Mouse (Mus musculus) hindbrain, postnatal 0 days (tissue): ENCODE results near the gene Plcb3. TPM values are rescaled to one million over a fixed set of nuclear protein-coding genes. Genes with fewer than 3 reads are reported as not detected.
A peak's percentile ranks its signal among the peaks of the same experiment; 100 is the strongest.

Experiments used
- ATAC-seq: fragments of 200-750 bp; cut with Nextera tagmentation; 2 replicates; pipeline ENCODE4 v1.8.0; 2017; ENCODE audit warnings: mild to moderate bottlenecking, moderate TSS enrichment, moderate library complexity
- DNase-seq: peaks from one replicate; pipeline ENCODE4 v3.0.0-alpha.2; 2015; ENCODE audit warnings: low spot score
- H3K27ac ChIP-seq: fragments of 300-500 bp; sonication (generic); 2 replicates; pipeline ENCODE4 v1.5.1; 2014; ENCODE audit warnings: mild to moderate bottlenecking
- H3K27me3 ChIP-seq: fragments of 300-500 bp; sonication (generic); 2 replicates; pipeline ENCODE4 v1.6.1; 2014; ENCODE audit warnings: low read length, mixed read lengths; ENCODE audit not compliant: insufficient read depth
- H3K36me3 ChIP-seq: fragments of 300-500 bp; sonication (generic); 2 replicates; pipeline ENCODE4 v1.6.1; 2014; ENCODE audit warnings: low read length, mixed read lengths; ENCODE audit not compliant: insufficient read depth
- H3K4me1 ChIP-seq: fragments of 300-500 bp; sonication (generic); 2 replicates; pipeline ENCODE4 v1.6.1; 2014; ENCODE audit warnings: antibody characterized with exemption, low read length, mixed read lengths; ENCODE audit not compliant: insufficient read depth
- H3K4me2 ChIP-seq: fragments of 300-500 bp; sonication (generic); 2 replicates; pipeline ENCODE4 v1.6.1; 2014; ENCODE audit warnings: low read depth, mild to moderate bottlenecking, low read length, moderate library complexity, mixed read lengths
- H3K4me3 ChIP-seq: fragments of 300-500 bp; sonication (generic); 2 replicates; pipeline ENCODE4 v1.5.1; 2014; ENCODE audit warnings: low read length
- H3K9ac ChIP-seq: fragments of 300-500 bp; sonication (generic); replicated peaks from 2 replicates; pipeline ENCODE4 v1.6.1; 2014; ENCODE audit warnings: mild to moderate bottlenecking, low read length, moderate library complexity, mixed read lengths
- H3K9me3 ChIP-seq: fragments of 300-500 bp; sonication (generic); 2 replicates; pipeline ENCODE4 v1.6.1; 2016; ENCODE audit warnings: low read length, mixed read lengths
- CTCF ChIP-seq: IDR thresholded peaks from 2 replicates; pipeline ENCODE4 v1.5.1; 2016; ENCODE audit warnings: antibody characterized with exemption, control low read depth, low read depth
- WGBS: fragments of 180-500 bp; shearing (Covaris S2); extraction: QIAGEN DNeasy Blood & Tissue Kit; methylation state at CpG from one replicate; pipeline ENCODE4 v1.1.7; 2014; 5-methylcytosine and 5-hydroxymethylcytosine counted together
- polyA plus RNA-seq: library from polyadenylated mRNA; unstranded; fragments of >200 nt; fragmentation: Nextera tagmentation; extraction: Ambion mirVana; gene quantifications from 2 replicates; pipeline ENCODE4 v1.2.1, GENCODE M21; 2015
- total RNA-seq: library from RNA; depleted of rRNA; stranded (reverse); fragments of >200 nt; gene quantifications from 2 replicates; pipeline ENCODE4 v1.2.3, GENCODE M21; 2014

The Plcb3 gene
- total and polyA plus RNA-seq, 2 experiments from 2014 or later, result 11.1 to 18.5 TPM

GRCm38 (mm10) chr19:6921647-6922567 is 54.4 kb downstream of the Plcb3 start, which contains the start of gene Esrra:
TSS of gene Esrra (minus strand) at chr19:6921813.
- Histone ChIP-seq H3K4me1 (peaks cover 20% of the 10 kb centered on the region; the same call in 1 of the 2 replicates), H3K9me3 (no peaks in the 10 kb centered on the region), H3K36me3 (no peaks in the 10 kb centered on the region), H3K4me2 (peak within 1 kb of the TSS; percentile 96), H3K27me3 (peaks cover 33% of the 10 kb centered on the region), H3K9ac (peak within 1 kb of the TSS; percentile 90), H3K4me3 (peak within 1 kb of the TSS; percentile 84), H3K27ac (peak within 1 kb of the TSS; percentile 86)
- under 1% methylated on average over 54 of the region's 66 CpGs for WGBS
- no peak for TF ChIP-seq CTCF
- DNase-seq (peak; percentile 100), ATAC-seq (peak; percentile 96)

GRCm38 (mm10) chr19:6920741-6921636 is 55.3 kb downstream of the Plcb3 start:
- Histone ChIP-seq H3K9me3 (no peaks in the 10 kb centered on the region), H3K4me1 (peaks cover 20% of the 10 kb centered on the region; the same call in 1 of the 2 replicates), H3K27me3 (peaks cover 23% of the 10 kb centered on the region), H3K9ac (peak overlapping the region; percentile 90), H3K4me3 (peak overlapping the region; percentile 84), H3K4me2 (peak overlapping the region; percentile 96), H3K36me3 (no peaks in the 10 kb centered on the region), H3K27ac (peak overlapping the region; percentile 86)
- TF ChIP-seq CTCF, result peak; percentile 26; the same call in 1 of the 2 replicates
- DNase-seq (peak; percentile 50), ATAC-seq (no peak)
- 2% methylated on average over 26 of the region's 48 CpGs for WGBS

- no peaks in the 10 kb centered on the region for H3K9me3 ChIP-seq
- peak overlapping the region; percentile 84 for H3K4me3 ChIP-seq
- no peaks in the 10 kb centered on the region for H3K36me3 ChIP-seq
- peak overlapping the region; percentile 96 for H3K4me2 ChIP-seq
- peak overlapping the region; percentile 86; the same call in 1 of the 2 replicates for H3K27ac ChIP-seq
- H3K9ac ChIP-seq, result peak overlapping the region; percentile 90
- 39% methylated on average over 8 of the region's 8 CpGs for WGBS
- DNase-seq (peak; percentile 55), ATAC-seq (no peak)
- TF ChIP-seq CTCF, result no peak
- peaks cover 15% of the 10 kb centered on the region for H3K27me3 ChIP-seq
- peaks cover 20% of the 10 kb centered on the region; the same call in 1 of the 2 replicates for H3K4me1 ChIP-seq
Observed at GRCm38 (mm10) chr19:6919876-6920740, 56.2 kb downstream of the Plcb3 start.

GRCm38 (mm10) chr19:6919431-6919830 is 56.8 kb downstream of the Plcb3 start:
- Histone ChIP-seq H3K4me3 (no peak overlapping the region), H3K9me3 (no peaks in the 10 kb centered on the region), H3K9ac (0 out of 2 replicates have a peak overlapping the region, but pooled peaks have one; percentile 9), H3K4me1 (peaks cover 15% of the 10 kb centered on the region; the same call in 1 of the 2 replicates), H3K4me2 (no peak overlapping the region), H3K27me3 (peaks cover 8% of the 10 kb centered on the region; the same call in 1 of the 2 replicates), H3K36me3 (no peaks in the 10 kb centered on the region), H3K27ac (no peak overlapping the region)
- TF ChIP-seq CTCF, result no peak
- DNase-seq, result no peak
- no peak for ATAC-seq

GRCm38 (mm10) chr19:6918321-6918720 is 57.9 kb downstream of the Plcb3 start:
- H3K27ac ChIP-seq, result no peak overlapping the region
- no peaks in the 10 kb centered on the region for H3K9me3 ChIP-seq
- peaks cover 15% of the 10 kb centered on the region; the same call in 1 of the 2 replicates for H3K4me1 ChIP-seq
- no peak overlapping the region for H3K4me3 ChIP-seq
- DNase-seq (no peak), ATAC-seq (no peak)
- WGBS, result 91% methylated on average over 4 of the region's 4 CpGs
- H3K9ac ChIP-seq, result no peak overlapping the region
- H3K4me2 ChIP-seq, result no peak overlapping the region
- TF ChIP-seq CTCF, result no peak
- peaks cover 5% of the 10 kb centered on the region for H3K36me3 ChIP-seq
- H3K27me3 ChIP-seq, result no peaks in the 10 kb centered on the region
